Mouse (Mus musculus) cerebellum, adult 2 months (tissue): ENCODE measurements around the gene Spo11.

Source experiments
- CTCF ChIP-seq: fragments of 200-500 bp; IDR thresholded peaks from 2 replicates; pipeline ENCODE4 v1.5.1; 2011; ENCODE audit warnings: low read depth, mild to moderate bottlenecking, control low read depth, low read length, moderate library complexity, borderline replicate concordance; ENCODE audit not compliant: insufficient read depth
- POLR2A ChIP-seq: fragments of 200-500 bp; IDR thresholded peaks from 2 replicates; pipeline ENCODE4 v1.6.1; 2011; ENCODE audit warnings: low read length, control low read depth, borderline replicate concordance; ENCODE audit not compliant: insufficient read depth

DNA sequence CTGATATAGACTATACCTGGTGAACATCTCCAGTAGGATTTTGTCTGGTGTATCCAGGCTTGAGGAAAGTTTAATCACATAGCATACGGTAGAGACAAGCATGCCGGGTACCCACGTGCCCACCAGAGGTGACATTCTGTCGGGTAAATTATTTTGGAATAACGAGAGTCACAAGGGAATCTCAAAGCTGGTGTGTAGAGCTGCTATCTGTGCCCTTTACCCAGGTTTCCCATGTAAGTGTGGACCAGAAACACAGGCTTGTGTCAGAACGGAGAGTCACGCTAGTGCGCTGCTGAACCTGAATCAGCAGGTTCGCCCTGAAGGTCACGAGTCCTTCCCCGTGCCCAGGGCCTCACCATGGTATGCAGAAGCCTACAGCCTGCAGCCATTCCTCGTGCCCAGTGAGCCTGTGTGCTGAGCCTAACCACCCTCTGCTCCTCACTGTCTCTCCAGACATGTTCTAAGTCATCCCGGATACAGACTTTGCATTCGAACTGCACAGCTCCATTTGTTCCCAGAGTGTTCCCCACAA, 47.5 kb upstream of the Spo11 start:
- no peak for TF ChIP-seq CTCF
- no peak for TF ChIP-seq POLR2A
